Mouse (Mus musculus) hindbrain, embryonic 14.5 days (tissue): ENCODE results near the gene Cnr1. TPM values are rescaled to one million over a fixed set of nuclear protein-coding genes. Genes with fewer than 3 reads are reported as not detected.

ENCODE experiments used
- ATAC-seq: fragments of 200-750 bp; cut with Nextera tagmentation; 2 replicates; pipeline ENCODE4 v1.8.0; 2017; ENCODE audit warnings: moderate number of reproducible peaks, mild to moderate bottlenecking, moderate TSS enrichment, moderate library complexity; ENCODE audit not compliant: low FRiP score
- DNase-seq: peaks from one replicate; pipeline ENCODE4 v3.0.0-alpha.2; 2015; ENCODE audit warnings: low spot score
- H3K27ac ChIP-seq: fragments of 300-500 bp; sonication (generic); 2 replicates; pipeline ENCODE4 v1.5.1; 2014; ENCODE audit warnings: mild to moderate bottlenecking, moderate library complexity
- H3K27me3 ChIP-seq: fragments of 300-500 bp; sonication (generic); 2 replicates; pipeline ENCODE4 v1.6.1; 2014; ENCODE audit warnings: mild to moderate bottlenecking, low read length, mixed read lengths; ENCODE audit not compliant: control insufficient read depth, insufficient read depth
- H3K36me3 ChIP-seq: fragments of 300-500 bp; sonication (generic); replicated peaks from 2 replicates; pipeline ENCODE4 v1.6.1; 2014; ENCODE audit not compliant: control insufficient read depth, insufficient read depth
- H3K4me1 ChIP-seq: fragments of 300-500 bp; sonication (generic); replicated peaks from 2 replicates; pipeline ENCODE4 v1.6.1; 2014; ENCODE audit warnings: antibody characterized with exemption, low read length, mixed read lengths; ENCODE audit not compliant: control insufficient read depth, insufficient read depth
- H3K4me2 ChIP-seq: fragments of 300-500 bp; sonication (generic); replicated peaks from 2 replicates; pipeline ENCODE4 v1.6.1; 2014; ENCODE audit warnings: mild to moderate bottlenecking, moderate library complexity
- H3K4me3 ChIP-seq: fragments of 300-500 bp; sonication (generic); replicated peaks from 2 replicates; pipeline ENCODE4 v1.5.1; 2014; ENCODE audit warnings: mild to moderate bottlenecking, low read length
- H3K9ac ChIP-seq: fragments of 300-500 bp; sonication (generic); 2 replicates; pipeline ENCODE4 v1.6.1; 2014
- H3K9me3 ChIP-seq: fragments of 300-500 bp; sonication (generic); 2 replicates; pipeline ENCODE4 v1.6.1; 2016; ENCODE audit warnings: low read length; ENCODE audit not compliant: control insufficient read depth
- WGBS: fragments of 180-500 bp; shearing (Covaris S2); extraction: QIAGEN DNeasy Blood & Tissue Kit; methylation state at CpG from one replicate; pipeline ENCODE4 v1.1.7; 2014; 5-methylcytosine and 5-hydroxymethylcytosine counted together
- polyA plus RNA-seq: library from polyadenylated mRNA; unstranded; fragments of >200 nt; fragmentation: Nextera tagmentation; extraction: Ambion mirVana; gene quantifications from 2 replicates; pipeline ENCODE4 v1.2.1, GENCODE M21; 2014

The Cnr1 gene
- polyA plus RNA-seq, 1 experiment from 2014 or later = 86.3 TPM

DNA sequence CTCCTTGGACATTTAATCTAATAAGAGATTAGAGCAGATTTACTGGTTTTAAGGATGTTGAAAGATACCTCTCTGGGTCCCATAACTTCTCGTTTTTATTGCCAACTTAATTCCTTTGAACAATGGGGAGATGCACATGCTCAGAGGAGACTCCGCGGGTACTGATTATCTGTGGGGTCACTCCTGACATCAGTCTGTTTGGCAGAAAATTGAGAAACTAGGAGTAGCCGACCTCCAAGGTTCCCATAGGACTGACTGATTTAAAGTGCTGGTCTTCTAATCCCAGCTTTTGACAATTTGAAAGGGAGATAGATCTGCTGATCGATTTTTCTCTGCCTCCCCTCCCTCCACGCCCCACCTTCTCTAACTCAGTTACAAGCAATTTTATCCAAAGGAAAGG, 1.6 kb downstream of the Cnr1 start:
- ATAC-seq = no peak
- 37% methylated on average over 6 of the region's 6 CpGs for WGBS
- Histone ChIP-seq H3K36me3 (no peaks in the 10 kb centered on the region), H3K4me1 (peaks cover 5% of the 10 kb centered on the region; the same call in 1 of the 2 replicates), H3K27ac (peak overlapping the region; percentile 63), H3K9ac (peak overlapping the region; percentile 99), H3K4me3 (peak overlapping the region; percentile 81), H3K9me3 (no peaks in the 10 kb centered on the region), H3K4me2 (peak overlapping the region; percentile 92), H3K27me3 (peaks cover 4% of the 10 kb centered on the region; the same call in 1 of the 2 replicates)
- peak; percentile 33 for DNase-seq

DNA sequence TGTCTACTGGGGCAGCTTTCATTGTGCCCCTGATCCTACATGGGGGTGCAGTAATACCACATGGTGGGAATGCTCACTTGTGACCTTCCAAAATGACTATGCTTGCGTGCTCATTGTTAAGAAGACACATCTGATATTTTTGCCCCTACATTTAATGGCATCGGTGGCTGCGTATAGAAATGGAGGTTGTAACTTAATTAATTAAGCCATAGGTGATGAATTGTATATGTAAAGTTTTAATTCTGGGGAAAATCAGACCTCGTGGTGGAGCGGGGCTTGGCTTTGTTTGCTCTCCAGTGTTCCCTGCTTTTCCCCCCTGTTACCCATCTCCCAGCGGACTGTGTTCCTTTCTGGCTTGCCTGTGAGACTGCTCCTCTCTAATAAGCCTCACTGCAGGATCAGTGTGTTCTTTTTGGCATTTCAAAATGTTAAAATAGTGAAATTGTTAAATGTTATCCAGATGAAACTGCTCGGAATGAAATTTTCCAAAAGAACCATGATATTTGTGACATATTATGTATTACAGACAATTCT, 2.4 kb downstream of the Cnr1 start:
- H3K4me1 ChIP-seq = peaks cover 7% of the 10 kb centered on the region; the same call in 1 of the 2 replicates
- H3K4me3 ChIP-seq = peak overlapping the region; percentile 81
- H3K9ac ChIP-seq = peak overlapping the region; percentile 99
- DNase-seq (peak; percentile 41), ATAC-seq (no peak)
- WGBS = 57% methylated on average over 7 of the region's 7 CpGs
- peak overlapping the region; percentile 92 for H3K4me2 ChIP-seq
- H3K27me3 ChIP-seq = peaks cover 2% of the 10 kb centered on the region; the same call in 1 of the 2 replicates
- H3K9me3 ChIP-seq = no peaks in the 10 kb centered on the region
- H3K36me3 ChIP-seq = no peaks in the 10 kb centered on the region
- H3K27ac ChIP-seq = peak overlapping the region; percentile 63

GRCm38 (mm10) chr4:33927644-33928043, 3.3 kb downstream of the Cnr1 start:
- H3K9ac ChIP-seq = peak overlapping the region; percentile 99
- no peaks in the 10 kb centered on the region for H3K9me3 ChIP-seq
- ATAC-seq (no peak), DNase-seq (no peak)
- no peak overlapping the region for H3K27ac ChIP-seq
- 89% methylated on average over 3 of the region's 3 CpGs for WGBS
- peaks cover 6% of the 10 kb centered on the region; the same call in 1 of the 2 replicates for H3K4me1 ChIP-seq
- no peaks in the 10 kb centered on the region for H3K27me3 ChIP-seq
- H3K4me2 ChIP-seq = peak overlapping the region; percentile 92
- peak overlapping the region; percentile 81 for H3K4me3 ChIP-seq
- no peaks in the 10 kb centered on the region for H3K36me3 ChIP-seq

DNA sequence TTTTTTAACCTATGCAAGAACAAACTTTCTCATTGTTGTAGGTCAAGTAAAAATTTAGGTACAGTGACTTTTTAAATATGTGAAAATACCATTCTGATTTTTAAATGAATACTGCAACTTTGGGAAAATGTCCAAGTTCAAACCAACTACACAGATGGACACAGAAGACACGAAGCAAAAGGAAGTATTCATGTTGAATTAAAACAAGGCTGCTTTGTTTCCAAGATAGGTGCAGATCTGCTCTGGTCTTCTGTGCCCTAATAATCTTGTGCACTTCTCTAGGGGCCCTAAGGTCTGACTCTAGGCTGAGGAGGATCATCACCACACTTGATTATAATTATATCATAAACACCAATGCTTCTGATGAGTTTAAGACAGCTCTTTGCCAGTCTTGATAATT, 4.1 kb downstream of the Cnr1 start:
- no peaks in the 10 kb centered on the region for H3K36me3 ChIP-seq
- H3K4me3 ChIP-seq = no peak overlapping the region
- WGBS = 51% methylated on average over 1 of the region's 1 CpGs
- H3K27me3 ChIP-seq = no peaks in the 10 kb centered on the region
- ATAC-seq = no peak
- H3K9ac ChIP-seq = no peak overlapping the region
- no peak overlapping the region for H3K27ac ChIP-seq
- H3K4me2 ChIP-seq = peak overlapping the region; percentile 28
- DNase-seq = no peak
- H3K4me1 ChIP-seq = peaks cover 4% of the 10 kb centered on the region; the same call in 1 of the 2 replicates
- H3K9me3 ChIP-seq = no peaks in the 10 kb centered on the region

GRCm38 (mm10) chr4:33931347-33931746, 7.0 kb downstream of the Cnr1 start:
- no peak overlapping the region for H3K27ac ChIP-seq
- DNase-seq (no peak), ATAC-seq (no peak)
- no peaks in the 10 kb centered on the region for H3K36me3 ChIP-seq
- no peak overlapping the region for H3K4me2 ChIP-seq
- H3K4me1 ChIP-seq = 0 out of 2 replicates have a peak, but pooled peaks cover 4% of the 10 kb centered on the region
- H3K9me3 ChIP-seq = no peaks in the 10 kb centered on the region
- WGBS = 87% methylated on average over 8 of the region's 8 CpGs
- no peak overlapping the region for H3K9ac ChIP-seq
- no peak overlapping the region for H3K4me3 ChIP-seq
- H3K27me3 ChIP-seq = no peaks in the 10 kb centered on the region

DNA sequence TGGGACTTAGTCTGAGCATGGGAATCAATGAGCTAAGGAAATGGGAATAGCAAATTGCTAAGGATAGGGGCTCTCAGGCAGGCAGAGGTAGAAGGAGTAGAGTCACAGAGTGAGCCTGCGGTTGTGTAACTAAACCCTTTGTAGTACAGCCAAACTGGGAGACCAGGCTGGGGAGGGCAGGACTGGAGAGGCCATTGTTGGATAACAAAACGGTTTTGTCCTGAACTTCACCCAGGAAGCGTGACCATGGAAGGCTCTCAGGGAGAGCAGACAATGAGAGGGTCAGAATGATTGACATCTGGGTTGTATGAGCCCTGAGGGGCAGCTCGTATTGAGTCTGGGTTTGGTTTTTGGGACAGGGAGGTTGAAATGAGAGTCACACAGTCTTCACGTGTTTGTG, 17.2 kb downstream of the Cnr1 start:
- no peak overlapping the region for H3K27ac ChIP-seq
- no peaks in the 10 kb centered on the region for H3K4me1 ChIP-seq
- no peaks in the 10 kb centered on the region for H3K27me3 ChIP-seq
- H3K36me3 ChIP-seq = peaks cover 17% of the 10 kb centered on the region
- 8% methylated on average over 5 of the region's 5 CpGs for WGBS
- no peaks in the 10 kb centered on the region for H3K9me3 ChIP-seq
- no peak overlapping the region for H3K4me3 ChIP-seq
- H3K9ac ChIP-seq = no peak overlapping the region
- no peak overlapping the region for H3K4me2 ChIP-seq
- ATAC-seq = no peak
- DNase-seq = no peak

GRCm38 (mm10) chr4:33943936-33944335, 19.5 kb downstream of the Cnr1 start:
- 97% methylated on average over 13 of the region's 13 CpGs for WGBS
- ATAC-seq = no peak

DNA sequence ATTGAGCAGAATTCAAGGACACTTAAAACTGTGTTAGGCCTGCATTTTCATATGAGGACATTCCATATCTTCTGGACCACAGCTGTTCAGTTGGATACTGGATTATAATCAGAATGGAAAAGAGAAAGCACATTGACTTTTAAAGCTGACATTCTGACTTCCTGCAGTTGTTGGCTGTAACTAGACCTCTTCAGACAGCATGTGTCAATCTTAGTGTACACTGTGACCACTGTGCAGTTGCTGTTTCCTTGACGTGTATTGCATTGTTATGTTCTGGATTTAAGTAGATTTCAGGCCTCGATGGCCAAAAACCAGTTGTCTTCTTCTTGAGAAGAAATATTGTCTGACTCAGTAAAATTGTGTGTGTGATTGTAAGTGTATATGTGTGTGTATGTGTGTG, 21.3 kb downstream of the Cnr1 start:
- WGBS = 89% methylated on average over 2 of the region's 2 CpGs
- Histone ChIP-seq H3K9ac (no peak overlapping the region), H3K4me2 (no peak overlapping the region), H3K4me3 (no peak overlapping the region), H3K27me3 (no peaks in the 10 kb centered on the region), H3K36me3 (peaks cover 19% of the 10 kb centered on the region), H3K4me1 (no peaks in the 10 kb centered on the region), H3K9me3 (no peaks in the 10 kb centered on the region), H3K27ac (no peak overlapping the region)
- ATAC-seq = no peak
- no peak for DNase-seq

More at GRCm38 (mm10) chr4:33943936-33944335, 19.5 kb downstream of the Cnr1 start:
- Histone ChIP-seq H3K4me3 (no peak overlapping the region), H3K4me1 (no peaks in the 10 kb centered on the region), H3K27me3 (no peaks in the 10 kb centered on the region), H3K9ac (no peak overlapping the region), H3K27ac (no peak overlapping the region), H3K4me2 (no peak overlapping the region), H3K36me3 (peaks cover 19% of the 10 kb centered on the region), H3K9me3 (no peaks in the 10 kb centered on the region)
- no peak for DNase-seq

- Histone ChIP-seq H3K27me3 (no peaks in the 10 kb centered on the region), H3K9me3 (no peaks in the 10 kb centered on the region), H3K4me2 (no peak overlapping the region), H3K4me3 (no peak overlapping the region), H3K9ac (no peak overlapping the region), H3K36me3 (peaks cover 19% of the 10 kb centered on the region), H3K4me1 (no peaks in the 10 kb centered on the region), H3K27ac (no peak overlapping the region)
- WGBS = 67% methylated on average over 3 of the region's 3 CpGs
- no peak for DNase-seq
- ATAC-seq = no peak
Observed at GRCm38 (mm10) chr4:33947584-33947983, 23.2 kb downstream of the Cnr1 start.

DNA sequence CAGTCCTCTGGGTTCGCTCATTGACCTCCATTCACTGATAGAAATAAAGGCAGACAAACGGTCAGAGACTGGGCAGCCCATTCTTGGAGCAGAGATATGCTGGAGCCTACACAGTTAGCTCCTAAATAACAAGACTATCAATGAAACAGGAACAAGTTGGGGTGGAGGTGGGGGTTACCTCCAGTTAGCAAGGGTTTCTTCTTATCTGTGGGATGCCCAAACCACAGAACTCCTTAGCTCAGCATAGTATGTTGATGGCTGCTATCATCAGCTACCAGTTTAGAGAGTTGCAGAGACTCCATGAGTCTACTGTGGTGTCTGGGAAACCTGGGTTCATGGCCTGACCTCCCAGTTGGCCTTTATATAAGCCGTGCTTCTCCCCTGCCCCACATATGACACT, 33.0 kb downstream of the Cnr1 start:
- Histone ChIP-seq H3K27ac (no peak overlapping the region), H3K4me3 (no peak overlapping the region), H3K9me3 (no peaks in the 10 kb centered on the region), H3K27me3 (no peaks in the 10 kb centered on the region), H3K36me3 (no peaks in the 10 kb centered on the region), H3K4me2 (no peak overlapping the region), H3K4me1 (no peaks in the 10 kb centered on the region), H3K9ac (no peak overlapping the region)
- 81% methylated on average over 3 of the region's 3 CpGs for WGBS
- ATAC-seq (no peak), DNase-seq (no peak)
